Mouse (Mus musculus) gastrocnemius, adult 8-10 months (tissue): ENCODE results near the gene Nxpe4. TPM values are rescaled to one million over a fixed set of nuclear protein-coding genes. Genes with fewer than 3 reads are reported as not detected.
"Not testable (repeated sequence)": the region's sequence is repeated elsewhere in the genome, so short reads cannot be mapped to it uniquely, and the experiment has no call there.

Source experiments
- DNase-seq, 2 experiments: peaks; one replicate each; pipeline ENCODE4 v3.0.0; 2022; ENCODE audit warnings: low spot score in 2 of 2
- total RNA-seq, 4 experiments: library from RNA; stranded (reverse); gene quantifications; 2 replicates each; pipeline ENCODE4 v1.2.4; 2022

Nxpe4 gene
- total RNA-seq, 4 experiments from 2014 or later: 2.0 to 2.5 (median 2.4) TPM

DNA sequence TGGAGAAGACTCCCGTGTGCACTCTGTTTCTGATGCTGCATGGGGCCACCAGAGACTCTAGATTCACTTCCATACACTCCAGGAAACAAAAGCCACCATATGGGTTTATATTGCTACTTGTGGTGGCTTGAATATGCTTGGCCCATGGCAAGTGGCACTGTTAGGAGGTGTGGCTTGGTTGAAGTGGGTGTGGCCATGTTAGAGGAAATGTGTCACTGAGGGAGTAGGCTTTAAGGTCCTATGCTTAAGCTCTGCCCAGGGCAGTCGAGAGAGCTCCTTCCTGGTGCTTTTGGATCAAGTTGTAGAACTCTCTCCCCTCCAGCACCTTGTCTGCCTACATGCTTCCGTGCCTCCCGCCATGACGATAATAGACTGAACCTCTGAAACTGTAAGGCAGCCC lies 77.6 kb downstream of the Nxpe4 start:
- DNase-seq: no peak

DNA sequence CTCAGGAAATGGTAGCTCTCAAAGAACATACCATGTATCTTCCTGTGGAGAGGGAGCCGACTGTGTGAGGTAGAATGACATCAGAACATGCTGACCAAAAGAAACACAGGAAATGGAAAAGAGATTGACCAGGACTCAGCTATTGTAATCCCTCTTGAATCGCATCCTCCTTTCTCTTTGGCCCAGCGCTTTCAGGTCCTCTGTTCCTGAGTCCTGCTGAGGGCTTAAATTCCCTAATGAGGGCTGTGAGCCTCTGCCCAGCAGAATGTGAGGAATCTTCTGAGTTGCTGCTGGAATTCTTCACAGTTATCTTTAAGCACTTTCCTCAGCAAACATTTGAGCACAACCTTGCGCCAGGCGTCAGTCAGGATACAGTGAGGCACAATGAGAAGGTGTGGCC lies 78.6 kb downstream of the Nxpe4 start:
- DNase-seq: no peak

DNA sequence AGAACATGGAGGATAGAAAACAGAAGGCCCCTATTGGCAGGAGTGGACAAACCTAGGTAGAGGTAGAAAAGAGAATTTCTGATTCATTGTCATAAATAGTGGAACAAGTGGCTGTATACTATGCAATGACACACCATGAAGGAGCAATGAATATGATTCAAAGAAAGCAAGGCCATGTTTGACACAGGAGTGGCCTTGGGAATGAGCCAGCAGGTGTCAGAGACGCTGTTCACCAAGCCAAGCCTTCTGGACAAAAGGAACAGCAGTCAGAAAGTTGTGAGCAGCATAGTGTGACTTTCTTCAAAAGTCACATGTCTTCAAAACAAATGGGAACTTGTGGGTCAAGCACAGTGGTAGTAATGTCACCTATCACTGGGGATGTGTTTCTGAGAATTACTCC lies 80.0 kb downstream of the Nxpe4 start:
- no peak for DNase-seq

DNA sequence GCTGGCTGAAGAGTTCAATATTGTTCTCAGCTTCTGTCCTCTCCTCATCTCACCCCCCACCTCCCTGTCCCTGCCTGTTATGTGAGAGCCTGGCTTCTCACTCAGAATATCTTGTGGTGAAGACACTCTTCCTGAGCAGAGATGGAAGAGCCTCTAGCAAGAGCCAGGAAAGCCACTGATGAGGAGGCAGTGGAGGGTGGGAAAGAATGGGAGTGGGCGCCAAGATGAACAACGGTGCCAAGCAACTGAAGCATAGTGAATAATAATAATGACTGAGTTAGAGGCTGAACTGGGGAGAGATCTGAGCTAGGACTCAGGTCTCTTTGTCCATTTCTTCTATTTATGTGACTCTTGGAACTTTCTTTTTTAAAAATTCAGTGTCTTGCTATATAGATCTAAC lies 80.9 kb downstream of the Nxpe4 start:
- DNase-seq: no peak

DNA sequence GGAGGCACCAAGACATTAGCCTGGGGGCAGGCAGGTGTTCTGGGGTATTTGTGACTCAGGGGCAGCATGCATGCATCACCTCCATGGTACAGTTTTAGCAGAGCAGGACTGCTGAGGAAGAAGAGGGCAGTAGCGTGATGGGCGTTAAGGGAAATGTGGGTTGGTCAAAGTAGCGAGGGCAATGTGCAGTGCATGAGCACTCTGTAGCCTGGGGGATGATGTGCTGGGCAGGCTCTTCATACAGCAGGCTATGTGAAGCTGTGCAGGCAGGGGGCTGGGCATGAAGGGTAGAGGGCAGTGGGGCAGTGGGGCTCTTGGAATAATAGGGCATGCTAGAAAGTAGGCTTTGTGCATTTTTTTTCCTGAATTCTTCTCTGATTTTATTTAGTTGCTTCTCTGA lies 82.4 kb downstream of the Nxpe4 start:
- no peak for DNase-seq

DNA sequence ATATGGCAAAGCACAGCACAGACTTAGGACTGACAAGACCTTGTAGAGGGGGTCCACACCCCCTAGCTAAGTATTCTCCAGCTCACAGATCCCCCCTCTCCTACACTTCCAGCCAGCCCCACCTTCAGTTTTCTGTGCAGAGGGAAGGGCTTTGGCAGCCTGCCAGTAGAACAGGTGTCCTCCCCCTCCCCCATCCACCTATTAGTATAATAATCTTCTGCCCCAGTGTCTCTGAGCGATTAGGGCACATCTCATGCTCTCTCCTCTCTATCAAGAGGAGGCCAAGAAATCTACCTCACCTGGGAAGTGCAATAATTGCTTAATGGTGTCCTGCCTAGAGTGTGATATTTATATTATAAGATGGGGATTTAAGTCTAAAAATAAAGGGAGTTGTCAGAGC lies 83.7 kb downstream of the Nxpe4 start:
- DNase-seq: no peak

DNA sequence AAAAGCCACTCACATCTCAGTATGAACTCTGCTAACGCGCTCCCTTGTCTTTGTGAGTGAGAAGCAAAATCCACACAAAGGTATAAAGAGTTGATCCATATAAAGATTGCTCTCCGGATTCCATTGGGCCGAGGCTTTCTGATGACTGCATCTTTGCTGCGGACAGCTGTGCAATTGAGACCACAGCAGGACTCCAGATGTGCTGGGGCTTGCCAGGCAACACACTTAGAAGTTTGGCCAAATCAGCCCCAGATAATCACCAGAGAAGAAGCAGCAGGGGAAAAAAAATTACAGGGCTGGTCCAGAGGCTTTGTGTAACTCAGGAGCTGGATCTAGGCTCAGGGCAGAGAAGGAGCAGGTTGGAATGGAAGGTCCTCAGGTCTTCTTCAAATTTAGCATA lies 85.5 kb downstream of the Nxpe4 start:
- no peak for DNase-seq

DNA sequence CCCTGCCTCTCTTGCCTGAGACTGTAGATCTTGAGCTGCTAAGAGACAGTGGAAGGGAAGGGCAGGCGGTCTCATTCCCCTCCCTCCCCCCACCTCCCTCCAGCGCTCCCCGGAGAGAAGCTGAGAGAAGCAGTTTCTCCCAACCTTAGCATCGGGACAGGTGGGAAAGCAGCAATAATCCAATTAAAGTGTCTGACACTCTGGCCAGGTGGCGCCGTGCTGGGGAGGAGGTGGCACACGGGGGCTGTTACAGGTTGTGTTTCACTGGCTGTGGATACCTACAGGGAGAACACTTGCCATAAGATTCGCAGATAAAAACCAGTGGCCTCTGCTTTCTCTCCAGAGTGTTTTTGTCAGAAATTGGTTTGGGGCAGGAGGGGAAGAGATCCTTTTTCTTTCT lies 90.4 kb downstream of the Nxpe4 start:
- DNase-seq: no peak

DNA sequence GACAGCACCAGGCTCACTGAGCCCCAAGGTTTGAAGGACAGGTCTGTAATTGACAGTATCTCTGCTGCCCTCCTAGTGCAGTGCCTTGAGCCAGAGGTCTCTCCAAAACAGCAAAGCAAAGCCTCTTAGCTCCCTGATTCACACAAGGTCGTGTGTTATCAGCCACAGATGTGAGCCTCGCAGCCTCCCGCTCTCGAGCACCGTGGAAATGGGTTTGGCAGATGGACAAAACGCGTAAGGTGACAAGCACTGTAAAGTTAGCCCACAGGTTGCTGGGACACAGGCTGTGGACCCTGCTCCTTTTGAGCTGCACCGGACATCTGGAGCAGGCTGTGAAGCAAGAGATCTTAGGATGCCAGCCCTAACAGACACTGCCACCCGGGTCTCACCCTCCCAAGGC lies 95.2 kb downstream of the Nxpe4 start:
- no peak for DNase-seq

DNA sequence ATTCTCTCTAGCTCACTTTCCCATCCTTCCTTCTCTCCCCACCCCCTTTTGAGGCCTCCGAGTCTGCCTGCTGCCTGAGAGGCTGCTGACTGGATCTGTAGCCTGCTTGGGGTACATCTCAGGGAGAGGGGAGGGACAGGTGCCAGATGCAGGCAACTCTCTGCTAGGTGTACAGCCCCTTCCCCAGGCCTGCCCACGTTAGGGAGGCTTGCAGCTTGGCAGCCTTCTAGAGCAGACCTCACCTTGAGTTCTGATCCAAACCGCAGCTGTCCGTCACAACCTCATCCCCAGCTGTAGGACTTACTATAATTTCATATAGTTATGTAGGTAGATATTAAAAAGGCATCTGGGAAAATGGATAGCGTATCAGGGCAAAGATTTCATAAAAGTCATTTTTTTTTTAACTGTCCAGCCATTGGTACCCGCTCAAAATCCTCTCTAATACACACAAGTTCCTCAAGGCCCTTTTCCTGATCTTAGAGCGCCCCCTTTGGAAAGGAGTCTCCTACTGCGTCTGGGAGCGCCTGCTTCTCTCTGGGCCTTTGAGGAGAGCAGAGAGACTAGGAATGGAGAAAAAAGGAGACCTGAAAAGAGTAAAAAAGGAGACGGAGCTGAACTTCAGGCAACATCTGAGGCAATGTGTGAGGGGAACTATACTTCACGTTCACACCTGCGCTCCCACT lies 96.1 kb downstream of the Nxpe4 start:
- DNase-seq: no peak

DNA sequence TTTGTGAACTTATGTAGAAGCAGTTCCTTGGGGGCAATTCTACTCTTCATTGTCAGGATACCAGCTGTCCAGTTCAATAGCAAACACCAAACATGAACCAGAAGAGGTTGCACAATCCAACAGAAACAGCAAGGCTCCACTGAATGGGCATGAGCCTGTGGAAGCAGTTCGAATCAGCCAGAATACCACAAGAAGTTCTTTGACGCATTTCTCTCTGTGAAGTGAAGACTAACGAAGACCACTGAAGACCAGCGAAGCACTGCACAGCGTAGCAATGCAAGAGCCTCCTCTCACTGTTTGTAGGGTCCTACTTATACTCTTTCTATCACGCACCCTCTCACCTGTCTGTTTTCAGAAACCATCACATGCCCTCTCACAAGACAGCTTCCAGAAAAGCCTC lies 102.8 kb downstream of the Nxpe4 start:
- DNase-seq: no peak

DNA sequence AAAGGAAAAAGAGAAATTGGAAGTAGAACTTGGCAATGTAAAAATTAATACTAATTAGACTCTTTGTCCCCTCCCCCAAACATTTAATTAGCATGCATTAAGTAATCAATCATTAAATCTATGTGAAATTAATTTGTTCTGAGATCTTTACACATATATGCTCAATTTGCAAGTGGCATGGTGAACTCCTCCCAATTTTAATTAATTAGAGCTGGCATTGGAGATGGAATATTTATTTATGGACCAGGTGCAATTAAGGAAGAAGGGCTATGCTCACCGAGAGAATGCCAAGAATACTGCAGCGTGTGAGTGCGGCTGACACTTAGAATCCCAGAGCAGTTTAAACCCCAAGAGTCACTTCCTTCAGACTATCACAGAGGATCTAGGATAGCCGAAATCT lies 103.7 kb downstream of the Nxpe4 start:
- DNase-seq: no peak

DNA sequence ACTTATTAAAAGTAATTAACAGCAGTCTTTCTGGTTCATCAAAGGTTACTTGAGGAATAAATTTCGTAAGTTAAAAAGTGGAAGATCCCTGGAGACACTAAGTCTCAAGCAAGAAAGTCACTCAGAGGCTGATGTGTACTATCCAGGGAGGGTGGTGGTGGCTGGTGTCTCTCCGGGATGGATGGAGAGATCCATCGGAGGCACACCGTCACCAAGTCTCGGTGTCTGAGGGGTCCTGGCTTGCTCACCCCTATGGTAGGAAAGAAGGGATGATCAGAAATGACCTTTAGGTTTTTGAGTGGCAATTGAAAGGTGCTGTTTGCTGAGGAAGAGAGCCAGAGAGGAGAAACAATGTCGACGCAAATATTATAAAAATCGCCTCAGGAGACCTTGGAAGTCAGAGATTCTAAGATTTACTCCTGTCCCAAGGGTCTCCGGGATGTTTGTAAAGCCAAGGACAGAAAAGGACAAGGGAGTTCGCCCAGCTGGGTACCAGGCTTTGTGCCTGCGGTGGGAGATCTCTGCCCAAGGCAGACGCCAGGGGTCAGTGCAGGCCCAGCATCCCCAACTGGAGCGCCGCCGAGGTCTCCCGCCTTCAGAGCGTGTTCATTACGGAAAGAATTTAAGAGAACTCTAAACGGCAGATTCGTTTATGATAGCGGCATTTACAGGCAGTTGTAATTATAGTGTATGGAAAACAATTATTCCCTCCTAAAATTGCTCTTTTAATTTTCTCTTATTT lies 104.6 kb downstream of the Nxpe4 start:
- peak; percentile 54 to 59 for DNase-seq

DNA sequence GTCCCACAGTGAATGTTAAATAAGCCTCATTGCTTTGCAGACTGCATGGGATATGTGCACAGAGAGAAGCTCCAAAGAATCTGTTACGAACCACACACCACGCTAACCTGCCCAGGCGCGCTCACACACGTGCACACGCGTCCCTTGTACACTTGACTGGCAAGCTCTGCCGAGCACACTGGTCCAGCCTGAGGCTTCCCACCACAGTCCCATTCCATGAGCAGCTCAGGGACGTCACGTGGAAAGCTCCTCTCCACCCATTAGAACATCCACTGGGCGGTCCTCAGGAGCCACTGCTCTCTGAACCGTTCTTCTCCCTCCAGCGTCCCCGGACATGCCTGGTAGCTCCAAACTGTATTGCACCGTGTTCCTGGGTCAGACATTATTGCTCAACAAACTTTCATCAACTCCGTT lies 105.2 kb downstream of the Nxpe4 start:
- DNase-seq: peak; percentile 13 to 38

DNA sequence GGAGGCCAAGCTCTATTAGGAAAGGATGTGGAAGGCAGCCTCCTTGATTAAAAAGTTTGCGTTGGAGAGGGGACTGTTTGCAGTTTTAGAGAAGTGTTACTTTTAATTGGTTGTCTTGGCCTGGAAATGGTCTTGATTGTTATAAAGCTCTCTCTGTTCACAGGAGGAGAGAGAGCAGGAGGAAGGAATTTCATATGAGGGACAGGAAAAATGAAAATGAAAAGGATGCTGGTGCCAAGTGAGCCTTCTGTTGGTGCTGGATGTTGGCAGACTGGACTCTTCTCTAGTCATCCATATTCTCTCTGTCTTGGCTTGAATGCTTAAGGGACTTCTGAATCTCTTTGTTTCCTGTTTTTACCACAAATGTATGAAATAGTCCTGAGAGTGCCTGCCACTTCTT lies 106.1 kb downstream of the Nxpe4 start:
- no peak for DNase-seq

DNA sequence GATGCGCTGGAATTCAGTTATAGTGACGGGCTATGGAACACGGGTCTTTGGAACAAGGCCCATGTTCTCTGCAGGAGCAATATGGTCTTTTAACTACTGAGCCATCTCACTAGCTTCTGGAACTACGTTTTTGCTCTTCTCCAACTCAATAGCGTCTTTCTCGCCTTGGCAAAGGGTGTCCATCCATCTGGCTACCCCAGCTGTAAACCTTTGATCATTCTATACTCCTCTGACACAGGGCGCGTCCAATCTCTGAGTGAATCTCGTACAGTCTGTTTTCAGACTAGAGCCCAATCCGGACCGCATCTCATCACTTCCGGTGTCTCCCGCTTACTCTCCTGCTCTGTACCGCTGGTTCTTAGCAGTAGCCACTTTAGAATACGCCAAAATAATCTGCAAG lies 115.0 kb downstream of the Nxpe4 start:
- no peak for DNase-seq

DNA sequence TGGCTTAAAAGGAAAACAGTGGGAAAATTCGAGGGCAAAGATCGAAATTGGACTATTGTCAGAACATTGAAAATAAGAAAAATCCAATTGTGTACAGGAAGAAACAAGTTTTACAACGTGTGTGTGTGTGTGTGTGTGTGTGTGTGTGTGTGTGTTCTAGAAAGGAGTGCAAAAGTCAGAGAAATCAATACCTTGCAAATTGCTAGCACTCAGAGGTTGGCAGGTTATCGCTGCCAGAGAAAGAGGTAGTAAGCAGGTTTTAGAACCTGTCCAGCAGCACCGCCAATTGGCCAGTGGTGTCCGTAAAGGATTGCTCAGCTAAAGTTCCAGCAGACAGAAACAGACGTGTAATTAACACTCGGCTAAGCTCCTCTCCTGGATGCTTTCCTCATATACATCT lies 122.4 kb downstream of the Nxpe4 start:
- no peak for DNase-seq

DNA sequence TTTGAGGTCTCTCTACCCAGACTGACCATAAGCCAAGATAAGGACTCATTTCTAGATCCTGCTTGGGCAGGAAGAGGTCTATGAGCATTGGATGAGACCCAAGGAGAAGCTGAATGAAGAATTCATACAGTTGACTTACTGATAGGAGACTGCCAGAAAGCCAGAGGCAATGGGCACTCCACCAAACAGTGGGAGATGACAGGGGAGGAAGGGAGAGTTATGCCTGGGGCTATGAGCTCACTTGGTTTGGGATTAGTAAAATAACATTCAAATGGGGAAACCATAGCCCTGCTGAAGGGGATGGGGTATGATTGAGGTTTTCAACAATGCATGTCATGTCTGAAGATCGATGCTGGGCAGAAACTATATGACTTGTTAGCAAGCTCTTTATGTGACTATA lies 128.5 kb downstream of the Nxpe4 start:
- no peak for DNase-seq

DNA sequence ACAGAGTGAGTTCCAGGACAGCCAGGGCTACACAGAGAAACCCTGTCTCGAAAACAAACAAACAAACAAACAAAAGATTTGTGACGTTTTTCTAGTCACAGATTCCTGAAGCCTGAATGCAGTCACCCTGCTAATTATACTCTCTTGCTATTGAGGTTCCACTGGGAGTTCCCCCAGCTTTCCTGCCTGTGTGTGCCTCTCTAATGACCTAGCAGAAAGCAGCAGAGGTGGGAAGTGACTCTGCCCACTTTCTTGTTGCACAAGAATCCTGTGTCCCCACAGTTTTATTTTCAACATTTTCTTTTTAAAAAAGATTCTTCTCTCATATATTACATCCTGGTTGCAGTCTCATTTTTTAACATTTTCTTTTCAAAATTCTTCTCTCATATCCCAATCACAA lies 132.9 kb downstream of the Nxpe4 start:
- DNase-seq: no peak

DNA sequence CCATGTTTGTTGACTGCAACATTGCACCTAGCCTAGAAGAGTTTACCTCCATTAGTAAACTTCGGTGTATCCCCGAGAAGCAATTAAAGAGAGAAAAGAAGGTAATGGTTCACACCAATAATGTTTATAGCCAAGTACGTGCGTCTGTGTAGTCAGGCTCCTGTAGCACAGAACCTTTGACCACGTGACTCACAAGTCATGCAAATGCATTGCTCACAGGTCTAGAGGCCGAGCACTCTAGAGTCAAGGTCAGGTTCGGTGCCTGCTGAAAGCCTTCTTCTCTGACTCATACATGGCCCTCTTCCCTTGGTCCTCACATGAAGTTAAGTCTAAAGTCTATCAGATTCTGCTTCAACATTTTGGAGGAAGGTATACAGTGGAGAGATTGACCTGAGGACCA lies 137.2 kb downstream of the Nxpe4 start:
- no peak for DNase-seq

DNA sequence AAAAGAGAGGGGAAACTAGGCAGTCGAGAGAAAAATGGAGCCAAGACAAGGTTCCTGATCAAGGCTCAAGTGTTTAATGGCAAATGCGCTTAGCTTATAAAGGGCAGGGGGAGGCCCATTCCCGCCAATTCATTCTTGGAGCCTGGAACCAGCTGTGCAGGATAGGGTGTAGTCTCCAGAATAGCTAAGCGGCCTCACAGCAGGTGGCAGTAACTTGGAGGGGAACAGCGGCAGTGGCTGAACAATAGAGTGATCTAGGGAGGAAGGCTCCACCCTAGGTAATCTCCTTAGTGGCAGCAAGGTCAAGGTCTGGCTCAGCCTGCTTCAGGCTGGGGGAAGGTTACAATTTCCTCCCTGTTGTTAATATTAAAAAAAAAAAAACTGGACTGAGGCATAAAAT lies 141.7 kb downstream of the Nxpe4 start:
- not testable (repeated sequence) for DNase-seq

DNA sequence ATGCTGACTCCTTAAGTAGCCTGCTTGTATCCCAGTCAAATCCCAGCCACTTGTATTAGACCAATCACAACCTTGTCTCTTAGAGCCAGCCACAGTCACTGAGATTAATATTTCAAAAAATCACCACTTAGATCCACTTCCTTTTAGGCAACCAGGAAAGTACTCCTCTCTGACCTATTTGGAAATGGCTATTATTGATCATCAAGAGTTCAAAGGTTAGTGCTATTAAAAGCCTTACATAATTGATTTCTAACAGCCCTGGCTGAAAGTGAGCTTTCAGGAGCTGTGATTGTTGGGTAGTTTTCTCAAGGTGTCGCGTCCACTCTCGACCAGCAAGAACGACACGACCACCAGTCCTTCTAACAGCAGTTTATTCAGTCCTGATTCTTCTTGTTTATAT lies 149.4 kb downstream of the Nxpe4 start:
- no peak for DNase-seq

DNA sequence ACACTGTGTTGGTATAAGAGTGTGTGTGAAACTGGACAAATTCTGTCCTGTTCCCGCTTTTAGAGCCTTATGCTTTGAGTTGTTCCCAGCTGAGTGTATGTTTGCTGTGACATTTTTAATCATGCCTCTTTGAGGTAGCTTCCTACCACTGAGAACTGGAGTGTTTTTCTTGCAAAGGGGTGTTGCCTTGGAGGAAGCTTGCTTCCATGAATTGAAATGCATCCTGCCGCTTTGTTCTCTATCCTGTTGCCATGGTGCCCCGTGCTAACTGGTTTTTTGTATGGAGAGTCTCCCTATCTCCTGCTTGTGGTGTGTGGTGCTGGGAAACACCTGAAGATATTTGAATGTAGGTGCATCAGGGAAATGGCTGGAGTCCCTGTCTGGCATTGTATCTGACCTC lies 152.4 kb downstream of the Nxpe4 start:
- no peak for DNase-seq
